8 mouse cellular contexts compared by ENCODE assay signal in genomic region chr8:11007581-11008378, GRCm38 (mm10). TPM values are rescaled to one million over a fixed set of nuclear protein-coding genes. Genes with fewer than 3 reads are reported as not detected.
DNase-seq lines count a peak whose midpoint lies in the region; ATAC-seq and TF ChIP-seq lines count a peak whose summit lies in the region.

No protein-coding gene starts in this region.

- H3K27ac ChIP-seq in forebrain, postnatal 0 days (ENCODE audit: low read depth, low read length): peak overlapping the region; percentile 100
- H3K27ac ChIP-seq in hindbrain, embryonic 15.5 days (replicated peaks): peak overlapping the region; percentile 98
- H3K27ac ChIP-seq in limb, embryonic 10.5 days: peak overlapping the region; percentile 97
- peak overlapping the region; percentile 100 for H3K27ac ChIP-seq in midbrain, embryonic 15.5 days

- ATAC-seq in megakaryocyte, adult 5-6 weeks (ENCODE audit: poor library complexity, severe bottlenecking): no peak
- no peak for ATAC-seq in forebrain, postnatal 0 days
- no peak for ATAC-seq in hindbrain, embryonic 15.5 days (ENCODE audit: low FRiP score, low read depth)
- ATAC-seq in midbrain, embryonic 15.5 days (replicated peaks): no peak

- H3K4me3 ChIP-seq in megakaryocyte, embryonic 14.5 days (replicated peaks): peak overlapping the region; percentile 100
- H3K4me3 ChIP-seq in forebrain, postnatal 0 days (ENCODE audit: low read depth, low read length): peak overlapping the region; percentile 84
- peak overlapping the region; percentile 65 for H3K4me3 ChIP-seq in hindbrain, embryonic 15.5 days
- peak overlapping the region; percentile 91 for H3K4me3 ChIP-seq in limb, embryonic 10.5 days
- peak overlapping the region; percentile 76 for H3K4me3 ChIP-seq in midbrain, embryonic 15.5 days

- H3K4me1 ChIP-seq in megakaryocyte, embryonic 14.5 days: peaks cover 55% of the 10 kb centered on the region
- H3K4me1 ChIP-seq in forebrain, postnatal 0 days (ENCODE audit: insufficient read depth): peaks cover 37% of the 10 kb centered on the region
- H3K4me1 ChIP-seq in hindbrain, embryonic 15.5 days (replicated peaks): peaks cover 59% of the 10 kb centered on the region
- H3K4me1 ChIP-seq in limb, embryonic 10.5 days: peaks cover 68% of the 10 kb centered on the region
- H3K4me1 ChIP-seq in midbrain, embryonic 15.5 days: peaks cover 56% of the 10 kb centered on the region

- no peaks in the 10 kb centered on the region for H3K9me3 ChIP-seq in megakaryocyte, embryonic 14.5 days
- H3K9me3 ChIP-seq in forebrain, postnatal 0 days (ENCODE audit: low read length): no peaks in the 10 kb centered on the region
- no peaks in the 10 kb centered on the region for H3K9me3 ChIP-seq in hindbrain, embryonic 15.5 days
- no peaks in the 10 kb centered on the region for H3K9me3 ChIP-seq in limb, embryonic 10.5 days (replicated peaks)
- no peaks in the 10 kb centered on the region for H3K9me3 ChIP-seq in midbrain, embryonic 15.5 days

- peak; percentile 66 for DNase-seq in cerebellum, adult 8-10 months
- DNase-seq in forebrain, postnatal 0 days: peak; percentile 73
- DNase-seq in limb, embryonic 10.5 days (ENCODE audit: low spot score): peak; percentile 80
- DNase-seq in splenic B cell, adult 2 months (ENCODE audit: low read depth, low spot score): peak; percentile 69

- WGBS in forebrain, postnatal 0 days: 1% methylated on average over 88 of the region's 88 CpGs
- under 1% methylated on average over 88 of the region's 88 CpGs for whole genome bisulfite sequencing in hindbrain, embryonic 15.5 days
- WGBS in limb, embryonic 10.5 days: under 1% methylated on average over 88 of the region's 88 CpGs
- WGBS in midbrain, embryonic 15.5 days: under 1% methylated on average over 88 of the region's 88 CpGs

- H3K9ac ChIP-seq in forebrain, postnatal 0 days: peak overlapping the region; percentile 99
- peak overlapping the region; percentile 71 for H3K9ac ChIP-seq in hindbrain, embryonic 15.5 days
- H3K9ac ChIP-seq in midbrain, embryonic 15.5 days: peak overlapping the region; percentile 79

- H3K4me2 ChIP-seq in forebrain, postnatal 0 days (ENCODE audit: low read depth): peak overlapping the region; percentile 86
- peak overlapping the region; percentile 93 for H3K4me2 ChIP-seq in hindbrain, embryonic 15.5 days
- H3K4me2 ChIP-seq in midbrain, embryonic 15.5 days: peak overlapping the region; percentile 87

- no peaks in the 10 kb centered on the region for H3K27me3 ChIP-seq in megakaryocyte, embryonic 14.5 days (replicated peaks)
- no peaks in the 10 kb centered on the region for H3K27me3 ChIP-seq in forebrain, postnatal 0 days (ENCODE audit: insufficient read depth, low read length)
- H3K27me3 ChIP-seq in hindbrain, embryonic 15.5 days: no peaks in the 10 kb centered on the region
- peaks cover 18% of the 10 kb centered on the region for H3K27me3 ChIP-seq in limb, embryonic 10.5 days (ENCODE audit: low read depth, poor library complexity, severe bottlenecking)
- no peaks in the 10 kb centered on the region for H3K27me3 ChIP-seq in midbrain, embryonic 15.5 days (replicated peaks)
- no peaks in the 10 kb centered on the region for H3K27me3 ChIP-seq in splenic B cell, adult 2 months (ENCODE audit: control insufficient read depth, insufficient read depth, low read length, poor library complexity, severe bottlenecking)

- peaks cover 51% of the 10 kb centered on the region for H3K36me3 ChIP-seq in megakaryocyte, embryonic 14.5 days (replicated peaks; ENCODE audit: low read length)
- no peaks in the 10 kb centered on the region; the same call in 1 of the 2 replicates for H3K36me3 ChIP-seq in forebrain, postnatal 0 days (ENCODE audit: insufficient read depth)
- no peaks in the 10 kb centered on the region for H3K36me3 ChIP-seq in hindbrain, embryonic 15.5 days
- H3K36me3 ChIP-seq in limb, embryonic 10.5 days: peaks cover 28% of the 10 kb centered on the region
- no peaks in the 10 kb centered on the region for H3K36me3 ChIP-seq in midbrain, embryonic 15.5 days (replicated peaks)
- no peaks in the 10 kb centered on the region for H3K36me3 ChIP-seq in splenic B cell, adult 2 months (ENCODE audit: control insufficient read depth, insufficient read depth, low read length, poor library complexity, severe bottlenecking)

- TF ChIP-seq CTCF in forebrain, postnatal 0 days (IDR thresholded peaks at IDR 0.05; ENCODE audit: low read depth): no peak

RNA-seq across cellular contexts. Expression of gene Irs2, which starts 0.5 kb away (rescaled TPM):
- 77.5 and 176 TPM in 2 replicates for polyA plus RNA-seq in megakaryocyte, embryonic 14.5 days (2012; ENCODE audit: insufficient read depth, low replicate concordance)
- total RNA-seq in megakaryocyte, adult 5-6 weeks (2015): 12.3 and 12.5 TPM in 2 replicates
- 7.6 and 10.9 TPM in 2 replicates for total RNA-seq in megakaryocyte, adult 5-6 weeks (2017)
- 28.2 and 37.3 TPM in 2 replicates for total RNA-seq in forebrain, postnatal 0 days (2014; rRNA removed)
- 5.5 and 7.6 TPM in 2 replicates for polyA plus RNA-seq in forebrain, postnatal 0 days (2015; fragmentation: Nextera tagmentation; extraction: Ambion mirVana)
- 6.0 and 6.3 TPM in 2 replicates for polyA plus RNA-seq in hindbrain, embryonic 15.5 days (2015; fragmentation: Nextera tagmentation; extraction: Ambion mirVana)
- 5.8 and 9.7 TPM in 2 replicates for polyA plus RNA-seq in limb, embryonic 10.5 days (2016; fragmentation: Nextera tagmentation; extraction: Ambion mirVana)
- 6.8 and 6.9 TPM in 2 replicates for polyA plus RNA-seq in midbrain, embryonic 15.5 days (2015; fragmentation: Nextera tagmentation; extraction: Ambion mirVana)
